Mouse (Mus musculus): ENCODE results near the gene Gabrq. TPM values are rescaled to one million over a fixed set of nuclear protein-coding genes. Genes with fewer than 3 reads are reported as not detected.
A peak's percentile ranks its signal among the peaks of the same experiment; 100 is the strongest.

Gabrq gene
- 1 to 10 TPM; 1.1 to 1.9 TPM for total RNA-seq (2021)
- long read RNA-seq, experiment 1, partial matches to known transcripts = 0 of 1 reads
- long read RNA-seq, experiment 1, other reads (novel, unspliced or antisense) = 0 of 1 reads
- long read RNA-seq, experiment 2, partial matches to known transcripts = 0 of 3 reads
- long read RNA-seq, experiment 2, other reads (novel, unspliced or antisense) = 0 of 3 reads

DNA sequence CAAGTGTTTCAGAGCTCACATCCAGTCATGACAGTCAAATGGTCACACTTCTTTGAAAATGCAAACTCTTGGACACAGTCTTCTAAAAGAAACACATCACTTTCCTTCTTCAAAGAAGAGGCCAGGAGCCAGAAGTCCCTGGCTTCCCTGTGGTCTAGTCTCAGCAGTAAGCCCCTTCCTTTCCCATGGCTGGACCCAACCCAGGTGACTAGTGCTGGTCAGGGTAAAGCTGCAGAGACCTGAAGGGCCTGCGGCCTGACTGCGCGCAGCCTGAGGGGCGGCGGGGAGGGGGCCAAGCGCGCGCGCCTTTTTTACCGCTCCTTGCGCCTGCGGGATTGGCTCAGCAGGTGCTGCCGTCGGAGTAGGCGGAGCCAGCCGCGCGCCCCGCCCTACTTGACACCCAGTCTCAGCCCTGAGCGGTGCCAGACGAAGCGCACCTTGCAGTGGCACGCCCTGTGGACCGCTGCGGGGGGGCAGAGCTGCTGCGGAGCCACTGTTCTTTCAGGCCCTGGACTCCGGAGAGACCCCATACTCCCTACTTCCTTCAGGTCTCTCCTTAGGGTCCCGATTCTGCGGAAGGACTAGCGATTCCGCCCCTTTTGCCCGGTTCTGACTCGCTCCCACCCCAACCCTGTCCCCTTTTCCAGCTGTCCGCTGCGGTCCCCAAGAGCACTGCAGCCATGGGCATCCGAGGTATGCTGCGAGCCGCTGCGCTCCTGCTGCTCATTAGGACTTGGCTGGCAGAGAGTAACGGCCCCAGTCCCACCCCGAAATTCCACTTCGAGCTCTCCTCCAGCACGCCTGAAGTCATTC, at the start of gene Gabrq:
Gene Gabrq (plus strand): TSS at position 403 of the 813 bp plus-strand sequence.
- intact Hi-C loops (cut with DNase I) = loop anchor here (5.0 kb wide), 1 partner anchor 77 kb away; no protein-coding TSS in a partner anchor
- TF ChIP-seq CTCF (IDR thresholded peaks at IDR 0.05) = no peak
- Histone ChIP-seq H3K27ac (no peak within 1 kb of the TSS), H3K4me3 (peak within 1 kb of the TSS; percentile 31)
- peak; percentile 11 to 18 for DNase-seq (ENCODE audit: extremely low spot score in 1 of 2, low spot score in 2 of 2)

- no peak for TF ChIP-seq CTCF (IDR thresholded peaks at IDR 0.05)
- intact Hi-C loops (cut with DNase I) = no loop called here
- no peak overlapping the region for H3K27ac ChIP-seq
- no peak overlapping the region for H3K4me3 ChIP-seq
- peak; percentile 9 to 20 for DNase-seq (ENCODE audit: extremely low spot score in 1 of 2, low spot score in 2 of 2)
Measured at GRCm38 (mm10) chrX:72788773-72789557, 36.0 kb upstream of the Gabrq start.

GRCm38 (mm10) chrX:72789558-72789871, 35.5 kb upstream of the Gabrq start:
- no peak for TF ChIP-seq CTCF (IDR thresholded peaks at IDR 0.05)
- no peak overlapping the region for H3K27ac ChIP-seq
- intact Hi-C loops (cut with DNase I) = no loop called here
- no peak for DNase-seq (ENCODE audit: extremely low spot score in 1 of 2, low spot score in 2 of 2)
- H3K4me3 ChIP-seq = no peak overlapping the region

DNA sequence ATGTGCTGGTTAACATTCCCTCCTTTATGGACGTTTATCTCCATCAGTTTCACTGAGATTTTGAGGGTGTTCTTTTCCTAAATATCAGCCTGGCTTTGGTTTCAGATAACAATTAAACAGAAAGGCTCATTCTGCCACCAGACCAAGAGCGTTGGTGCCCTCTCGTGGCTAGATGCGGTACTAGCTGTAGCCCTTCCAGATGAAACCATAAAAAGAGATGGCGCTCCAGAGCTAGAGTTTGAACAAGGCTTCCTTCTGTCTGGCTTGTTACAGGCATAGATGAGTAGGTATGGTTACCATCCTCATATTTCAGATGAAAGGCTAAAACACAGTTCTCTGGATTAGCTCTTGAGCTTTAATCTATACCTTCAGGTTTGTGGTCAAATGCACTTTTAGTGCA, 5.4 kb upstream of the Gabrq start:
- DNase-seq (ENCODE audit: extremely low spot score in 1 of 2, low spot score in 2 of 2) = peak; percentile 74 to 85
- no peak overlapping the region for H3K27ac ChIP-seq
- intact Hi-C loops (cut with DNase I) = loop anchor here (1.0 to 10.0 kb wide), 3 partner anchors 807 to 1171 kb away; no protein-coding TSS in a partner anchor
- no peak overlapping the region for H3K4me3 ChIP-seq
- peak; percentile 88 for TF ChIP-seq CTCF (IDR thresholded peaks at IDR 0.05)

DNA sequence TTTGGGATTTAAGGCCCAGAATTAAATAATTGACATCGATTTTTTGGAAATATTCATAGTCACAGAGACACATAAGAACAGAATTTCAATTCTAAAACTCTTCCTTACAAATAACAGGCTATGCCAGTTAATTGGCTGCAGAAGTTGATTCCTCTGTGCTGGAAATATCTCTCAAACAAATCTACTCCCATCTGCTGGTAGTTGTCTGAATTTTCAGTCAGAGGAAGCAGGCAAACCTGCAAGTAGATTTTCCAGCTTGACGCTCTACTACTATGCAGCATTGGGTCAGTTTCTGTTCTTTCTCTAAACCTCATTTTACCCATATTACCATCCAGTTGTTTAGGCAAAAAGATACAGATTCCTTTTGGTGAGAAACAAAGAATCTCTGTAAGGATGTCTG, 1.7 kb upstream of the Gabrq start:
- TF ChIP-seq CTCF (IDR thresholded peaks at IDR 0.05) = peak; percentile 9; the same call in 1 of the 2 replicates
- no peak for DNase-seq (ENCODE audit: extremely low spot score in 1 of 2, low spot score in 2 of 2)
- intact Hi-C loops (cut with DNase I) = no loop called here
- Histone ChIP-seq H3K4me3 (no peak overlapping the region), H3K27ac (no peak overlapping the region)

- Histone ChIP-seq H3K27ac (no peak overlapping the region), H3K4me3 (no peak overlapping the region; the same call in 1 of the 2 replicates)
- no peak for TF ChIP-seq CTCF (IDR thresholded peaks at IDR 0.05)
- intact Hi-C loops (cut with DNase I) = loop anchor here (5.0 kb wide), 1 partner anchor 77 kb away; no protein-coding TSS in a partner anchor
- no peak for DNase-seq (ENCODE audit: extremely low spot score in 1 of 2, low spot score in 2 of 2)
Measured at GRCm38 (mm10) chrX:72825589-72825905, 569 bp downstream of the Gabrq start.

Other genes with a start within 250 kb of the Gabrq start
- 100 to 1,000 TPM in 1 of 2 experiments, 10 to 100 TPM in 1; 99.7 to 116 TPM for gene Gabra3, start 168.3 kb upstream of the Gabrq start, total RNA-seq (2021)
- 10 to 100 TPM; 51.0 to 52.9 TPM for gene Cetn2, start 93.2 kb downstream of the Gabrq start, total RNA-seq (2021)
- 10 to 100 TPM; 20.3 to 23.2 TPM for gene Nsdhl, start 93.4 kb downstream of the Gabrq start, total RNA-seq (2021)
- under 1 TPM; 0.37 to 0.84 TPM for gene Zfp185, start 162.2 kb downstream of the Gabrq start, total RNA-seq (2021)
- under 1 TPM; 0.21 to 0.25 TPM for gene Pnma5, start 211.9 kb downstream of the Gabrq start, total RNA-seq (2021)
- 10 to 100 TPM; 14.4 to 16.3 TPM for gene Pnma3, start 239.6 kb downstream of the Gabrq start, total RNA-seq (2021)

Measured in left cerebral cortex, adult 2 months (tissue).